Mouse (Mus musculus) spleen, adult 2 months (tissue): ENCODE results near the gene Tmx2.

ENCODE experiments used
- CTCF ChIP-seq: fragments of 200-500 bp; IDR thresholded peaks from 2 replicates; pipeline ENCODE4 v1.5.1; 2011; ENCODE audit warnings: mild to moderate bottlenecking, inconsistent platforms; ENCODE audit not compliant: insufficient read depth, insufficient read length, insufficient replicate concordance; ENCODE audit errors: extremely low read depth
- POLR2A ChIP-seq: fragments of 200-500 bp; IDR thresholded peaks from 2 replicates; pipeline ENCODE4 v1.6.1; 2011; ENCODE audit warnings: low read depth, low read length, inconsistent platforms

DNA sequence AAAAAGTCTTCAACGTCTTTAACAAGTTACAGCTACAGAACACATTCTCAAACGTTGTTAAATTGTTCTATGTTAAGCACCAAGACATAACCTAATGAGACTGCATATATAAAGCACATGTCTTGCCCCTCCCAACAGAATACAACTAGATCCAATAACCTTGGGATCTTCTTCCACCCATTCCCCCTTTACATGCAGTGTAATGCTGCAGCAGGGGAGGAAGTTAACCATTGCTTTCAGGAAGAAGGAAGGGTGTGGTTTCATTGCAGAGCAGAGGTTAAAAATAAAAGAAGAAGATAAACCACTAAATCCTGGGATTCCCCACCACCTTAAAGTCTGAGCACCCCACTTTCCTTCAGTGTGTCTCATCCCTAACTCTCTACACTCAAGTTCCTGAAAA, 56.3 kb downstream of the Tmx2 start:
- TF ChIP-seq CTCF = no peak
- no peak for TF ChIP-seq POLR2A
